Mouse (Mus musculus) liver, adult 2 months (tissue): ENCODE measurements around the gene Ppib. TPM values are rescaled to one million over a fixed set of nuclear protein-coding genes. Genes with fewer than 3 reads are reported as not detected.

Experiments
- DNase-seq: peaks from one replicate; pipeline ENCODE4 v3.0.0-alpha.2; 2011; ENCODE audit warnings: low read depth, low spot score; ENCODE audit errors: extremely low read depth
- H3K27ac ChIP-seq: fragments of 200-500 bp; replicated peaks from 2 replicates; pipeline ENCODE4 v1.5.1; 2012; ENCODE audit warnings: low read depth, mild to moderate bottlenecking, control low read depth, inconsistent platforms, low read length; ENCODE audit not compliant: insufficient read depth
- H3K27me3 ChIP-seq: fragments of 200-500 bp; 2 replicates; pipeline ENCODE4 v1.6.1; 2012; ENCODE audit warnings: mild to moderate bottlenecking, moderate library complexity, low read length, inconsistent platforms; ENCODE audit not compliant: control insufficient read depth, insufficient read depth
- H3K36me3 ChIP-seq: fragments of 200-500 bp; 2 replicates; pipeline ENCODE4 v1.6.1; 2012; ENCODE audit warnings: low read length, inconsistent platforms; ENCODE audit not compliant: control insufficient read depth, insufficient read depth
- H3K4me1 ChIP-seq: fragments of 200-500 bp; 2 replicates; pipeline ENCODE4 v1.6.1; 2011; ENCODE audit warnings: low read length; ENCODE audit not compliant: control insufficient read depth, insufficient read depth
- H3K4me3 ChIP-seq: fragments of 200-500 bp; 2 replicates; pipeline ENCODE4 v1.5.1; 2011; ENCODE audit warnings: low read depth, mild to moderate bottlenecking, control low read depth, low read length, moderate library complexity; ENCODE audit not compliant: insufficient read depth
- H3K79me2 ChIP-seq: fragments of 200-500 bp; 2 replicates; pipeline ENCODE4 v1.6.1; 2012; ENCODE audit warnings: inconsistent platforms, mild to moderate bottlenecking, low read length, moderate library complexity; ENCODE audit not compliant: control insufficient read depth, insufficient read depth
- H3K9ac ChIP-seq: fragments of 200-500 bp; 2 replicates; pipeline ENCODE4 v1.6.1; 2012; ENCODE audit warnings: low read depth, mild to moderate bottlenecking, control low read depth, inconsistent platforms, low read length
- CTCF ChIP-seq: fragments of 200-500 bp; IDR thresholded peaks from 2 replicates; pipeline ENCODE4 v1.5.1; 2011; ENCODE audit warnings: low read depth, low read length, control low read depth
- POLR2A ChIP-seq: fragments of 200-500 bp; IDR thresholded peaks from 2 replicates; pipeline ENCODE4 v1.6.1; 2011; ENCODE audit warnings: low read length, control low read depth; ENCODE audit not compliant: insufficient read depth; ENCODE audit errors: extremely low read depth
- WGBS: fragments of 180-500 bp; shearing (Covaris S2); methylation state at CpG from one replicate; pipeline ENCODE4 v1.1.7; 2018; 5-methylcytosine and 5-hydroxymethylcytosine counted together
- polyA plus RNA-seq: library from polyadenylated mRNA; depleted of rRNA; stranded (reverse); fragments of >200 nt; gene quantifications from 2 replicates; pipeline ENCODE4 v1.2.3, GENCODE M21; 2012
- total RNA-seq: library from RNA; depleted of rRNA; stranded (reverse); fragments of >200 nt; gene quantifications from 2 replicates; pipeline ENCODE4 v1.2.3, GENCODE M21; 2014

The Ppib gene
- total and polyA plus RNA-seq, 2 experiments = 247 to 435 TPM

- no peak overlapping the region for H3K9ac ChIP-seq
- 92% methylated on average over 4 of the region's 4 CpGs for WGBS
- no peak for DNase-seq
Observed at GRCm38 (mm10) chr9:66042331-66042730, 17.7 kb upstream of the Ppib start.

GRCm38 (mm10) chr9:66043241-66043640 is 16.8 kb upstream of the Ppib start:
- WGBS = 96% methylated on average over 3 of the region's 3 CpGs
- Histone ChIP-seq H3K27me3 (no peaks in the 10 kb centered on the region), H3K27ac (no peak overlapping the region), H3K4me1 (no peaks in the 10 kb centered on the region), H3K36me3 (no peaks in the 10 kb centered on the region; the same call in 1 of the 2 replicates), H3K9ac (no peak overlapping the region), H3K79me2 (no peaks in the 10 kb centered on the region), H3K4me3 (no peak overlapping the region)
- no peak for DNase-seq
- TF ChIP-seq CTCF = no peak
- TF ChIP-seq POLR2A = no peak

More at GRCm38 (mm10) chr9:66042331-66042730, 17.7 kb upstream of the Ppib start:
- no peak for TF ChIP-seq CTCF
- no peak for TF ChIP-seq POLR2A
- Histone ChIP-seq H3K79me2 (no peaks in the 10 kb centered on the region), H3K36me3 (no peaks in the 10 kb centered on the region; the same call in 1 of the 2 replicates), H3K4me1 (no peaks in the 10 kb centered on the region), H3K4me3 (no peak overlapping the region), H3K27ac (no peak overlapping the region), H3K27me3 (no peaks in the 10 kb centered on the region)

GRCm38 (mm10) chr9:66049931-66050601 is 10.0 kb upstream of the Ppib start:
- no peaks in the 10 kb centered on the region for H3K4me1 ChIP-seq
- no peaks in the 10 kb centered on the region for H3K36me3 ChIP-seq
- no peaks in the 10 kb centered on the region for H3K27me3 ChIP-seq
- WGBS = 82% methylated on average over 6 of the region's 6 CpGs
- no peaks in the 10 kb centered on the region for H3K79me2 ChIP-seq
- no peak overlapping the region for H3K9ac ChIP-seq
- TF ChIP-seq CTCF = no peak
- TF ChIP-seq POLR2A = no peak
- no peak overlapping the region for H3K27ac ChIP-seq
- H3K4me3 ChIP-seq = no peak overlapping the region
- no peak for DNase-seq

GRCm38 (mm10) chr9:66051493-66051892 is 8.5 kb upstream of the Ppib start:
- H3K27me3 ChIP-seq = no peaks in the 10 kb centered on the region
- no peak overlapping the region for H3K4me3 ChIP-seq
- H3K27ac ChIP-seq = no peak overlapping the region
- H3K79me2 ChIP-seq = no peaks in the 10 kb centered on the region
- H3K4me1 ChIP-seq = no peaks in the 10 kb centered on the region
- 76% methylated on average over 4 of the region's 4 CpGs for WGBS
- no peak for DNase-seq
- TF ChIP-seq POLR2A (no peak), CTCF (no peak)
- H3K9ac ChIP-seq = no peak overlapping the region
- H3K36me3 ChIP-seq = no peaks in the 10 kb centered on the region

GRCm38 (mm10) chr9:66052731-66053130 is 7.3 kb upstream of the Ppib start:
- Histone ChIP-seq H3K36me3 (no peaks in the 10 kb centered on the region), H3K27me3 (no peaks in the 10 kb centered on the region), H3K9ac (no peak overlapping the region), H3K4me1 (no peaks in the 10 kb centered on the region), H3K27ac (no peak overlapping the region), H3K4me3 (no peak overlapping the region), H3K79me2 (no peaks in the 10 kb centered on the region)
- TF ChIP-seq POLR2A (no peak), CTCF (no peak)
- DNase-seq = peak; percentile 36
- 89% methylated on average over 1 of the region's 1 CpGs for WGBS

GRCm38 (mm10) chr9:66053620-66054019 is 6.4 kb upstream of the Ppib start:
- Histone ChIP-seq H3K9ac (no peak overlapping the region), H3K36me3 (no peaks in the 10 kb centered on the region), H3K4me3 (no peak overlapping the region), H3K4me1 (no peaks in the 10 kb centered on the region), H3K27me3 (no peaks in the 10 kb centered on the region), H3K79me2 (no peaks in the 10 kb centered on the region), H3K27ac (no peak overlapping the region)
- no peak for TF ChIP-seq POLR2A
- TF ChIP-seq CTCF = no peak
- DNase-seq = no peak
- WGBS = 71% methylated on average over 1 of the region's 1 CpGs
